Mouse (Mus musculus) left cerebral cortex, postnatal 14 days (tissue): ENCODE data around the gene Rab3b. TPM values are rescaled to one million over a fixed set of nuclear protein-coding genes. Genes with fewer than 3 reads are reported as not detected.

Experiments used
- DNase-seq, 2 experiments: peaks; one replicate each; pipeline ENCODE4 v3.0.0; 2021 to 2022; ENCODE audit warnings: low spot score in 2 of 2, mixed read lengths in 1 of 2
- intact Hi-C: fragments of 180-260 bp; cut with DNase I; formaldehyde crosslinking; loops from one replicate; pipeline ENCODE4 v1.15.1; 2025
- total RNA-seq, 2 experiments: library from RNA; stranded (reverse); gene quantifications; 2 replicates each; pipeline ENCODE4 v1.2.3; 2021

Gene Rab3b
- total RNA-seq, 2 experiments from 2014 or later = 106 to 123 TPM

DNA sequence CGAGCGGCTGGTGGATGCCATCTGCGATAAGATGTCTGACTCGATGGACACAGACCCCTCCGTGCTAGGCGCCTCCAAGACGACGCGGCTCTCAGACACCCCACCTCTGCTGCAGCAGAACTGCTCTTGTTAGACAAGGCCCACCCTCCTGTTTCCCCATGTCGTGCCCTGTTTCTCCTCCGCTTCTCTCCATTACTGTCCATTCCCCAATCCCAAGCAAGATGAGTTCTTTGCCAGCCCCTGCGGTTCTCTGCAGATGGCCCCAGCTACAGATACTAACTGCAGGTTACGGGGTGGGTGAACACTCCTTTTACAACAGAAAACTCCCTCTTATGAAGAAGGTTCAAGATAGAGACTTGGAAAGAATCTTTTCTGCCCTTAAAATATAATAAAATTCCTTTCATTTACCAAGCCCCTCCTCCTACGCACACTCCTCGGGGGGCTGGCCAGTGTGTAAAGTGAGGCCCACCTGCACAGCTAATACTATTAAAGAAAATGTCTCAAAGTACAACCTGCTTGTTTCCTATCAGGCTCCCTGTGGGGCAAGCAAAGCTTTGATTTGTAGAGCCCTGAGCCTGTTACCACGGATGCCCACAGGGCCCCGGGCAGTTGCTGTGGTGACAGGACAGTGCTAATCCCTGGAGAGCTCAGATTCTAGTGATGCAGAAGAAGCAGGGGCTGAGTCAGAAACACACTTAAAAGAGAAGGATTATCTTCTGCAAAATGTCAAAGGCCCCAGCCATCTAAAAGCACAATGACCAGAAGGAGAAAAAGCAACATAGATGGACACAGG lies 62.0 kb downstream of the Rab3b start:
- intact Hi-C loops = no loop called here
- peak in 1 of 2 experiments; percentile 33 for DNase-seq

DNA sequence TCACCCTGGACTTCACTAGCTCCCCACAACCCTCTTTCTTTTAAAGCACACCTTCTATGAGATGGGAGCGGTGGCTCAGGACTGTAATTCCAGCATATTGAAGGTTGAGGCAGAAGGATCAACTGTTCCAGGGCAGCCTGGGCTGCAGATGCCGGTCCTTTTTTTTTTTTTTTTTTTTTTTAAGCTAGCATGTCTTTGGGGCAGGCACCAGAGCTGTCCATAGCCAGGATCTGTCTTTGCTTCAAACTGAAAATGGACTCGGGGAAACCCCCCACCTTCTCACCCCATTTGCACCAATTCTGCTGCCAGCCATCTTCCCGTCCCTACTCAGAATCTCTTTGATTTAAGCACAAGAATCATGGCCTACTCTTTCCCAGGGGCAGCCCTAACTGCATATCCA lies 63.3 kb downstream of the Rab3b start:
- DNase-seq = no peak
- intact Hi-C loops = no loop called here

DNA sequence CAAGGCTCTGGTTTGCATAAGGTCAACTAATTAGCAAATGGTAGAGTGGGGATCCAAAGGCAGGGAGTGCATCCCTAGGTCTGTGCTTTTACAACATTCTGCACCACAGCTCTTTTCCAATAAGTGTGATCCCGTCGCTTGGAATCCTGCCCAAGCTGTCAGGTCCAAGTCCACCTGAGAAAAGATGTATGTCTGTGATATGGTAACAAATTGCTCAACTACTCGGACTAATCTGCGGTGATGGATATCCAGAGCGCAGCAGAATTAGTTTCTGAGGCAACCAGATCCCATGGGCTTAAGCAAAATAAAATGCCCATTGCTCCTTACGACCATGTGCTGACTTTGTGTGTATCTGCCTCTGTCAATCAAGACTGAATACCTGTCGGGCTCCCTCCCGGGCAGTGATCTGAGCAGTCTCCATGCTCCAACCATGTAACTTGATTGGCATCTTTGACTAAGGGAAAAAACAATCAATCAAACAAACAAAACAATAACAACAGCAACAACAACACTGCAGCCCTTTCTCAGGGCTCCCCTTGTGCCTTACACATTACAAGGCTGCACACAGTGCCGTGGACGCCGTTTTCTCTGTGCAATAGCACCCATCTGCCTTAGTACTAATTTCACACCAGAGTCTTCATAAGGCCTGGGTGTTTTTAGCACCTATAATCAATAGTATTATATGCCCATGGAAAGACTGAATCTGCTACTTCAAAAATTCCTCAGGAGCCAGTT lies 64.3 kb downstream of the Rab3b start:
- no peak for DNase-seq
- intact Hi-C loops = no loop called here

DNA sequence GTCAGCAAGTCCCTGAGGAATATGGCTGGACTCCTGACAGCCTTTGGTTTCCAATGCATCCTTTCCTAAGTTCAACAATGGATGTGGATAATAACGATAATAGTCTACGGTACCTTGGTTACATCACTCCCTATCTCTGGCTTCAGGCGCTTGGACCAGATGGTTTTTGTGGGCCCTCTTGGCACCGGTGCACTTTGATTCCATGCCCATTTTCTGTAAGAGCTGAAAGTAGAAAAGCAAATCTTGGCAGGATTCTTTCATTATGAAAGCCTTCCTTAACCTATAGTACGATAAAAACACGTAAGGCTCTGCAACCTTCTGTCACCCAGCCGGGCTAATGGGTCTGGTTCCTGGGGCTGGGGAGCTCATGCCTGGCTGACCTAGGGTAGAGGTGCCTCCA lies 70.3 kb downstream of the Rab3b start:
- DNase-seq = peak; percentile 55 to 77
- intact Hi-C loops = no loop called here

DNA sequence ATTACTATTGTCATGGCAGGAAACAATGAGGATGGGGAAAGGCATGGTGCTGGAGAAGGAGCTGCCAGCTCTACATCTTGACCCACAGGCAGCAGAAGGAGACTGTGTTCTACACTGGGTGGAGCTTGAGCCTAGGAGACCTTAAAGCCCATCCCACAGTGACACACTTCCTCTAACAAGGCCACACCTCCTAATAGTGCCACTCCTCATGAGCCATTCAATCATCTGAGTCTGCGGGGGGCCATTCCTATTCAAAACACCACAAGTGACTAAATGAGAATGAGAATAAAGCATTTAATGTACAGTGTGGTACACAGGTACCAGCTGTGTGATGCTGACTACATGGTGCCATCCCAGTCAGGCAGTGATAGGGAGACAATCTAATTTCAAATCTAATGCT lies 71.3 kb downstream of the Rab3b start:
- no peak for DNase-seq
- intact Hi-C loops = no loop called here

DNA sequence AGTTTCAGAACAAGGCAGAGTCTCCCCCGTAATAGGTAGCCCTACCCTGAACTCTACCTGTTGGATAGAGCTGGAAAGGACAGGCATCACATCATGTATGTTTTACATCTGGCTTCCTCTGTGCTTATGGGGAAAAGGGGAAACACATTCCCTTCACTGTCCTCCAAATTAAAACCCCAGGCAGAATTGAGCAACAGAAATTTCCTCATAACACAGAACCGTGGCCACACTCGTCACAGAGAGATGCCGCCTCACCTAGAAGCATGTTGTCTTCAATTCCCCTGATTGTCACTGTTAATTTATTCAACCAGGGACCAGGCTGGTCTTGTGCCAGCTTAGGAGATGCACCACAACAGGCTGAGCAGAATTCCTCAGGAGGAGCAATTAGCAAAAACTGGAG lies 72.8 kb downstream of the Rab3b start:
- intact Hi-C loops = no loop called here
- no peak for DNase-seq

DNA sequence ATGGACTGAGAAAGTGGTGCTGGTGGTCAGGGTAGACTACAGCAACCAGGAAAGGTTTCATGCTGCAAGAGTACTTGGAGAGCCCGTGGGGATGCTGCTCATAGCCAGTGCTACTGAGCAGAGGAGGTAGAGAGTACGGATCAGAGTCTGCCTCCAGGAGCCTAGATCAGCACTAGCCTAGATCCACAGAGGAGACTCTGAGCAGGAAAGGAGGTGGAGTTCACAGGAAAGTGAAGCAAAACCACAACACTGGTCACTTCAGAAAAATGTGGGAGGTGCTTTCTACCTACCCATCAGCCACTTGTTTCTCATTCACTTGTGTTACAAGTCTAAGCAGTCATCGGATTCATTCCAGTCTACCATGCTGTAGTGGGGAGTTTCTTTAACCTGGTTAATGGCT lies 80.8 kb downstream of the Rab3b start:
- intact Hi-C loops = no loop called here
- no peak for DNase-seq

DNA sequence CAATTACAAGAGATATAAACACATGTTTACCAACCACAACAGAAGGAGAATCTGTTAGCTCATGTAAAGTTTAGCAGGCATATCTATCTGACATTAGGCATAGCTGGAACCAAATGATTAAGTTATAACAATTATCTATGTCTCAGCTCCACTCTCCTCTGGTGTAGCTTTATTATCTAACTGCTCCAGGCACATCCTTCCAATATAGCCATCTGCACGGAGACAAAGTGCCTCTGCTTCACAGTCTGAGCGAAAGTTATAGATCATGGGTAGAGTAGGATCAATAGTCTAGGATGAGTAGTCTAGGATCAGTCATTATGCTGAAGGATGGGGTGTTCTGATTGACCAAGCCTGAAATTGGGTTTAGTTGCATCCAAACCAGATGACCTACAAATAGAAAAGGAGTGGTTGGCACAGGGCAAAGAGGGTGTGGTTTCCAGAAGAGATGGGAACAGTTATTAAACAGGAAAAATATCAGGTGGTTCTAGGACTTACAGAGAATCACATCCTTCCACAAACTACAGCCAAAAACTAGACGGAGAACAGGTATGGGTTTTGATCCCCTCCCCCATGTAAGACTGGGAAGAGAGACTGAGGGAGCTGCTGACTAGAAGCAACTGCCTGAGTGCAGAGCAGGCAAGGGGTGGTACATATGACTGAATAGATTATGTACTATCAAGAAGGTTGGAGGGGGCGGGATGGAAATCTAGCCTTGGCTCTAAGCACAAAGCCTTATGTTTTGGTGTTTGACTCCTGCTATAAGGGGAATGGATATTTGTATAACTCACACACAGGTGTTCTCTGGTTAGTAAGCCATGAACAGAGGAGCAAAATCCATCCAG lies 82.0 kb downstream of the Rab3b start:
- intact Hi-C loops = no loop called here
- DNase-seq = no peak

DNA sequence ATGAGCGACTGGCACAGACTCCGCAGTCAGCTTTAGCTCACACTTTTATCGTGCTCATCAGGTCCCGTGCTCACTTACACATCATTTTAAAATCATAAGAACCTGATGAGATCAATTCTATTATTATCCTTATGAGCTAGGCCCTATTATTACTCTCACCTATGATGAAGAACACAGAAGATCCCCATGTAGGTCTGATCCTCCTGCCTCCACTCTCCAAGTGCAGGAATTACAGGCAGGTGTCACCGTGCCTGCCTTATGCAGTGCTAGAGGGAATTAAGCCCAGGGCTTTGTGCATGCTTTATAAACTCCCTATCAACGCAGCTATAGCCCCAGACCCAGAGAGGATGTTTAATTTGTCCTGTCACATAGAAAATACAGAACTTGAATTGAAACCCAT lies 84.2 kb downstream of the Rab3b start:
- no peak for DNase-seq
- intact Hi-C loops = no loop called here

DNA sequence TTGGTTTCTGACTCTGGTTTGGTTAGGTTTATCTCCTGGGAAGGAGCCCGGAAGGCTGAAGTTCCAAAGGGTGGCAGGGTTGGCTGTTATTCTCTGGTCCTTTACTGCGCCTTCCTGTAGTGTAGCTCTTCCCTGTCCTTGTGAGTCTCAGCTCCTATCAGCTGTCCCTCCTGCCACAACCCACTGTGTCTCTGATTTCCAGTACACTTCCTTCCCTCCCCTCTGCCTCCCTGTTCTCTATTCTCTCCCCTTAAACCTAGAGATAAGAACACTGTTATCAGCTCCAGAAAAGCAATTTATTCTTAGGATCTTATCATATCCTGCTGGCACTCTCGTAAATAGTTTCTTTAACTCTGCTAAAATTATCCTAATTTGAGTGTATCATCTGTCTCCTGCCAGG lies 90.7 kb downstream of the Rab3b start:
- DNase-seq = no peak

DNA sequence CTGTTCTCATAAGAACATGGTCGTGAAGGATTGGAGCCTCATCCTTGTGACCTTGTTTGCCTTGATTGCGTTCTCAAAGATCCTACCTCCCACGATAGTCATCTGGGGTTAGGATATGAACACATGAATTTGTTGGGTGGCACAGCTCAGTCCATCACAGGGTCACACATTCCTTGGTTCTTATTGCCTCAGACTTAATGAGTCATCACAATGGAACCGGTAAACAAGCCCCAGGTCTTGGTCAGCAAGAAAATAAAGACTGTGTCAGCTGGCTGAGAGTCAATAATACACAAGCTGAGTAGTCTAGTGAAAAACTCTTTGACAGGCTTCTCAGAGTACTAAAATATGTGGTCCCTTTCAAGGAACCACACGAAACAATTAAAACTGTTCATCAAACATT lies 92.2 kb downstream of the Rab3b start:
- DNase-seq = no peak
- intact Hi-C loops = loop anchor here (10.0 kb wide), 1 partner anchor 166 kb away; no protein-coding TSS in a partner anchor

More for the DNA sequence above, 90.7 kb downstream of the Rab3b start:
- intact Hi-C loops = no loop called here

DNA sequence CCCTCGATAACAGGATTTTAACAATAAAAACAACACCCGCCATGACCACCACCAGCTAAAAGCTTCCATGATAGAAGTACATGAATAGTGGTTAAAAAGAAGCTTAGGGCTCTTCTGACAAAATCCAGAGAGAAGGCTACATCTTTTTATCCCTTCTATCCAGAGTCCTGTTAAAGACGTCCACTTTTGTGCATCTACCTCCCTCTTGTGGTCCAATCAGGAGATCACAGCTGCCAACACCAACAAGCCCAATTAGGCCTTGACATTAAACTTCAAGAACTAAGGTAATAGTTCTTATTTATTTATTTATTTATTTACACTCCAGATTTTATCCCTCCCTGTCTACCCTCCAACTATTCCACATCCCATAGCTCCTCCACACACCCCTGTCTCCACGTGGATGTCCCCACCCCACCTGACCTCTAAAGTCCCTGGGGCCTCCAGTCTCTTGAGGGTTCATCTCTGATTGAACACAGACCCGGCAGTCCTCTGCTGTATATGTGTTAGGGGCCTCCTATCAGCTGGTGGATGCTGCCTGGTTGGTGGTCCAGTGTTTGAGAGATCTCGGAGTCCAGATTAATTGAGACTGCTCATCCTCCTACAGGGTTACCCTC lies 97.7 kb downstream of the Rab3b start:
- intact Hi-C loops = loop anchor here (1.0 to 10.0 kb wide), 2 partner anchors 106 to 172 kb away; no protein-coding TSS in a partner anchor

DNA sequence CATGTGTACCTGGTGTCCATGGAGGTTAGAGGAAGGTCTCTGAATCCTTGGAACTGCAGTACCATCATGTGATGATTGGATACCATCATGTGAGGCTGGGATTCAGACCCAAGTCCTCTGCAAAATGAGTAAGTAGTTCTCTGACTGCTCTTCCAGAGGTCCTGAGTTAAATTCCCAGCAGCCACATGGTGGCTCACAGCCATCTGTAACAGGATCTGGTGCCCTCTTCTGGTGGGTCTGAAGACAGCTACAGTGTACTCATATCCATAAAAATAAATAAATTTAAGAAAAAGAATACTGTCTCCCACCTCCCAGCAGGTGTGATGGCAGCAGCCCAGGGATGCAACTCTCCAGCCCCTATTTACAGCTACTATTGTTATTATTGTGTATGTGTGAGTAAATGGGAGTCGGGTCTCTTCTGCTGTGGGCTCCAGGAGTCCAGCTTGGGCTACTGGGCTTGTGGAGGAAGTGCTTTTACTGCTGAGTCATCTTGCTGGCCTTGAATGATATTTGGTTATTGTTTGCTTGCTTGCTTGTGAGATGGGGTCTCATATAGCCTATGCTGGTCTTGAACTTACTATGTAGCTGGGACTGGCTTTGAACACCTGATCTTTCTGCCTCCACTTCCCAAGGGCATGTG lies 108.1 kb downstream of the Rab3b start:
- DNase-seq = no peak
- intact Hi-C loops = no loop called here

More for the DNA sequence above, 97.7 kb downstream of the Rab3b start:
- DNase-seq = peak; percentile 78 to 79

DNA sequence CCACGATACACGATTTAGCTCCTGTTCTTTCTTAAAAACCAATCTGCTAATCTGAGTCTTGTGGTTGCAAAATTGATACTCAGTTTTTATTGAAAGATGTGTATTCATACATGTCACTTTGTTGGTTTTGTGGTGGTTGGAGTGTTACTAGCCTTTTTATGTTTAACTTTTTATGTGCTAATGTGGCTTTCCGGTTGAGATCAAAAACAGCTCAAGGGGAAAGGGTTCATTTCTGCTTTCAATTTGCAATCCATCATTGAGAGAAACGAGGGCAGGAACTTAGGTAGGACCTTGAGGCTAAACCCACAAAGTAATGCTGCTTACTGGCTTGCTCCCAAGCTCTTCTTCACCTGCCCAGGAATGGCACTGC lies 108.6 kb downstream of the Rab3b start:
- intact Hi-C loops = no loop called here
- DNase-seq = no peak

DNA sequence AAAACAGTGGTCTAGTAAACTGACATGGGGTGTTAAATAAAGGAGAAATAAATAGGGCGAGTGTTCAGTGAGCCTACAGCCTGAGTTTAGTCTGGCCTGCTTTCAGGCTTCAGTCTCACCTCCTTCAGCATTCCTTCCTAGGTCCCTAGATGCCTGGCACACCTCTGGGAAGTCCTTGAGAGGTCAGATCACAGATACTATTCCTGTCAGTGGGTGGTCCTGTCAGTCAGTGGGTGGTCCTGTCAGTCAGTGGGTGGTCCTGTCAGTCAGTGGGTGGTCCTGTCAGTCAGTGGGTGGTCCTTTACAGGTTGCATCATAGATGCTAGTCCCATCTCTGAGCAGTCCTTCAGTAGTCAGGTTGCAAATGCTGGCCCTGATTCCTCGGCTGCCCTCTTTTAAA lies 110.6 kb downstream of the Rab3b start:
- DNase-seq = no peak

DNA sequence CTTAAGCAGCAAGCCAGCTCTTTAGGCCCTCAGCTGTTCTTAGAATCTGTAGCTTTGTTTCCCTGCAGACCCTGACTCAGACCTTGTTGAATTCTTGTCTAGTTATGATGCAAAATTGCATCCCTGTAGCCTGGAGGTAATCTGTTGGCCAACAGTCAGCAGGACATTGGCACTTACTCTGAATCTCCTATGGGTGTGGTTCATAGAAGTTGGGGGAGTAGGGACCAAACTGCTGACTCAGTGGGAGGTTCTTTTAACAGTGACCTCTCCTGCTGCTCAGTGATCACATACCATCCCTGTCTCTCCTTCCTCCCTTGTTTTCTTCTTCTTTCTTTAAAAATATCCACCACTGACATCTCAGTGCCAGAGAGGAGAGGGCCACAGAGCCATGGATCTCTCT lies 111.2 kb downstream of the Rab3b start:
- intact Hi-C loops = no loop called here
- DNase-seq = no peak

More for the DNA sequence above, 110.6 kb downstream of the Rab3b start:
- intact Hi-C loops = no loop called here

DNA sequence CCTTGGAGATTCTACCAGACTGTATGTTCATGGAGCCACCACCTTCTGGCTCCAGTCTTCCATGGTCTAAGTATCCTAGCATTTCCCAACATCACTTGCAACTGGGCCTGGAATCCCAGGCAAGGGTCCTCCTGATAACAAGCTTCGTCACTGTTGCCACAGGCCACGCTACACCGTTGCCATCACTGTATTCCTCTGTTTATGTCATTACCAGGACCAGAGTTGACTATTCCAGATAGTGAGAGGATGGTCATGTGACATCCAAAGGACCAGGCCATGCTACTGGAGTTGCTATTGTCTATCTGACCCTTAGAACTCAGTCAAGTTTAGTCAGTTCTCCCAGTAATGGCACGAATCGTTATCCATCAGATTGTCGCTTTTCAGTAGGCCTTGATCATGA lies 111.7 kb downstream of the Rab3b start:
- DNase-seq = no peak
- intact Hi-C loops = no loop called here

DNA sequence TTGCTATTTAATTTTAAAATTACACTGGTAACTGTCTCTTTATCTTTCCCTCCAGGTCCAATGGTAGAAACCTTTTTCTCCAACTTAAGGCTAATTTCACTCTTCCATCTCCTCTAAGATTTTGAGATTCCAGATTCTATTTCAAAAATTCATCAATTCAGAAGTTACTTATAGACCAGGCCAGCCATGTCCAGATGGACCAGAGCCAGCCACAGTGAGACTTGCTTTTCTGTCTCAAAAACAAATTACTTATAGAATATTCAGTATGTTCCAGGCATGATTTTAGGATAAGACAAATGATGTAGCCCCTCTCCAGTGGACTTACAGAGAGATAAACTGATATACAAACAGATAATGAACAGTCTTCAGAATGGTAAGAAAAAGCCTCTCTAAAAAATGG lies 112.9 kb downstream of the Rab3b start:
- intact Hi-C loops = no loop called here
- no peak for DNase-seq
